Mouse (Mus musculus): ENCODE measurements around the gene Cd2bp2.

Cd2bp2 gene

DNA sequence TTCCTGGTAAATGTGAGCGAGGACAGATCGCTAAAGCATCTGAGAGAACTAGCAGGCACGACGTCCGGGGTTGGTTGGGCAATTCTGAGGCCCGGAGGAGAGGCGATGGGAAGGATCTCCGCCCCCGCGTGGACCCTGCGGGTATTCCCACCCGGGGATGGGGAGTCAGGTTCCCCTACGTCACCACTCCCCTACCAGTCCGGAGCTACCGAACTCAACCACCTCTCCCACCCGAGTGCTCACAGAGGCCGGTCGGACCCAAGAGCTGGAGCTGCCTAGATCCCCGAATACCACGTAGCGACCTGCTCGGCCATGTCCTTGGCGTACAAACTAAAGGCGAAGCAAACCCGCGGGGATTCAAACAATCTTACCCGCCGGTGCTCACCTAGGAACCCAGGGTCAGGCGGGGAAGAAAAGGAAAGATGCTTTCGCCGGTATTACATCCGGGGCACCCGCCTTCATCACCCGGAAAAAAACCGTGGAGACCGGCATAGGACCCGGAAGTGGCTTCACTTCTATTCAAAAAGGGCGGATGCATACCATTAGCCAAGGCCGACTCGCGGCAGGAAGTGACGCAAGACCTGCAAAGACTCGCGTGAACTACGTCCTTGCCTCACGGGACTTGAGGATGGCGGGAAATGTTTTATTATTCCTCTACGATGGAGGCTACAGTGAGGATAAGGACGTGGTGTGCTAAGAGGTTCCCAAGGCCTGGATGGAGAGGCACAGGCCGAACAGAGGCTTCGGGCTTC is at the start of gene Cd2bp2:
Gene Cd2bp2, minus strand, starts transcription at position 507 of the 752 bp plus-strand sequence.
- DNase-seq (ENCODE audit: low spot score in 2 of 2): peak; percentile 88 to 93

GRCm38 (mm10) chr7:127244658-127245510 is 49.0 kb upstream of the Cd2bp2 start:
- DNase-seq (ENCODE audit: low spot score in 2 of 2): no peak

- DNase-seq (ENCODE audit: low spot score in 2 of 2): peak; percentile 78 to 93
Observed at GRCm38 (mm10) chr7:127243870-127244657, 48.2 kb upstream of the Cd2bp2 start, which contains the start of gene Zfp771. Zfp771 (plus strand) TSS chr7:127244274.

GRCm38 (mm10) chr7:127243361-127243867 is 47.6 kb upstream of the Cd2bp2 start:
- no peak for DNase-seq (ENCODE audit: low spot score in 2 of 2)

GRCm38 (mm10) chr7:127234777-127235176 is 38.9 kb upstream of the Cd2bp2 start:
- DNase-seq (ENCODE audit: low spot score in 2 of 2): no peak

DNA sequence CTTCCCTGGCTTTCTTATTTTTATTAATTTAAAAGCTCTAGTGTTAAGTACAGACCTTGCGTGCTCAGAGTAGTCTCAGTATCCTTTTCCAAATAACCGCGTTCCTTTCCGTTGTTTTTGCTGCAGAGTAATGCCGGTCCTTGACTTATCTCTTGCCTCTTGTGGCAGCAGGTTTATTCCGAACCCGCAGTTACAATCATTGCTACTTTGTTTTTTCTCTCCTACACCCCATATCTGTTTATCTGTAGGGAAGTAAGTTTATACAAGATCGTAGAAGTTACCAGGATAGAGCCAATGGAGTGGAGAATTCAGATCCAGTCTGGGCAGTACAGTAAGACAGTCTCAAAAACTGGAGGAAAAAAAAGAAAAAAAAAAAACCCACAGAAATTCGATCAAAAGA is 37.9 kb upstream of the Cd2bp2 start:
- no peak for DNase-seq (ENCODE audit: low spot score in 2 of 2)

DNA sequence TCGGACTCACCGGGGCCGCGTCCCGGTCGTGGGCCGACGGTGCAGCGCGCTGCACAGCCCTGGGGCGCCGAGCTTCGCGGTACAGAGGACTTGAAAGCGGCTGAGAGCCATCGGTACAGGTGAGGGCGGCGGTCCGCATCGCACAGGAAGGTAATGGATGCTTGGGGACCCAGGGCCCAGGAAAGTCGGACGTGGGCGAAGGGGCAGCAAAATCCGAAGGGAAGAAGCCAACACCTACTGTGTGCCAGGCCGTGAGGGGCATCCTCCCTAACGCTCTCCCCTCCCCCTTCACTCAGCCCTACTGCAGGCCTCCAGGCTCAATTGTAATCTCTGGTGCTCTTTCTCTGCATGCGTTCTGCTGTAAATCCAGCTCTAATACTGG is 37.5 kb upstream of the Cd2bp2 start:
- DNase-seq (ENCODE audit: low spot score in 2 of 2): no peak

- DNase-seq (ENCODE audit: low spot score in 2 of 2): peak; percentile 71 to 87
Observed at GRCm38 (mm10) chr7:127232622-127233367, 36.9 kb upstream of the Cd2bp2 start, which contains the start of the genes Zfp553 and Sept1. Zfp553 (plus strand) TSS chr7:127233061. Sept1 (minus strand) TSS chr7:127233130.

DNA sequence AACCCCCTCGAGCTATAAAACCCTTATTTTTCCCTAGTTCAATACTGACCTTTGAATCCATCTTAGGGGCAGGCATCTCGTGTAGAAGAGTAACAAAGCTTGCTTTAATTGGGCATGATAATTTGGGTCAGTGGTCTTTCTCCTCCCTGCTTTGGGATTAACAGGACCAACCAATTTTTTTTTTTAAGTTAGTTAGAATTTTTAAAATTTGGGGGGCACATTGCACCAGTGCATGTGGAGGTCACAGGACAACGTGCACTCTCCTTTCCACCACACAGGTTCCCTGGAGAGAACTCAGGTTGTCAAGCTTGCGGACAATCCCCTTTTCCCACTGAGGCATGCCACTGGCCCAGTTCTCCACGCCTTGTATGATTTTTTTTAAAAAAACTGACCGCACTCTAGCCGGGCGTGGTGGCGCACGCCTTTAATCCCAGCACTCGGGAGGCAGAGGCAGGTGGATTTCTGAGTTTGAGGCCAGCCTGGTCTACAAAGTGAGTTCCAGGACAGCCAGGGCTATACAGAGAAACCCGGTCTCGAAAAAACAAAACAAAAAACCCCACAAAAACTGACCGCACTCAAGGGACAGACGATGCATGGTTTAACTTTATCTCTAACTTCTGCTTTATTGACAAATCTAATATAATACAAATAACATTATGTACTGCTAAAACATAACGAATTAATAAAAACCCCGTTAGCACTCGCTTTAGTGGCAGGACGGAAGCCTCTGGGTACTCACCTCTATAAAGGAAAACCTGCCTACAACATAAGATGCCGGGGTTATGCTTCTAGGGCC is 36.2 kb upstream of the Cd2bp2 start:
- DNase-seq (ENCODE audit: low spot score in 2 of 2): no peak

DNA sequence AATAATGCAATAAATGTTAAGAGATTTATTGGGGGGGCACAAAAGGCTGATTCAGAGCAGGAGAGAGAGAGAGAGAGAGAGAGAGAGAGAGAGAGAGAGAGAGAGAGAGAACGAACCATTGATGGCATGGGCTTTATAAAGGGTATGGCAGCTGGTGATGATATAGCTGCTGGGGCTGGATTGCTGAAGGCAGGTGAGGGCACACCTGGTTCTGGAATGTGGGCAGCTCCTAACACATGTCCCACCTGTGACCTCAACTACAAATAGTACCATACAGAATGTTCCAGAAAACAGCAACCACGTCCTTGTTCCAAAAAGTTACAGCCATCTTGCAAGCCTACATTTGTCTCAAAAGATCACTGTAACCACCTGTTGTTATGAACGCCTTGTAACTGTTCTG is 35.5 kb upstream of the Cd2bp2 start:
- DNase-seq (ENCODE audit: low spot score in 2 of 2): no peak

DNA sequence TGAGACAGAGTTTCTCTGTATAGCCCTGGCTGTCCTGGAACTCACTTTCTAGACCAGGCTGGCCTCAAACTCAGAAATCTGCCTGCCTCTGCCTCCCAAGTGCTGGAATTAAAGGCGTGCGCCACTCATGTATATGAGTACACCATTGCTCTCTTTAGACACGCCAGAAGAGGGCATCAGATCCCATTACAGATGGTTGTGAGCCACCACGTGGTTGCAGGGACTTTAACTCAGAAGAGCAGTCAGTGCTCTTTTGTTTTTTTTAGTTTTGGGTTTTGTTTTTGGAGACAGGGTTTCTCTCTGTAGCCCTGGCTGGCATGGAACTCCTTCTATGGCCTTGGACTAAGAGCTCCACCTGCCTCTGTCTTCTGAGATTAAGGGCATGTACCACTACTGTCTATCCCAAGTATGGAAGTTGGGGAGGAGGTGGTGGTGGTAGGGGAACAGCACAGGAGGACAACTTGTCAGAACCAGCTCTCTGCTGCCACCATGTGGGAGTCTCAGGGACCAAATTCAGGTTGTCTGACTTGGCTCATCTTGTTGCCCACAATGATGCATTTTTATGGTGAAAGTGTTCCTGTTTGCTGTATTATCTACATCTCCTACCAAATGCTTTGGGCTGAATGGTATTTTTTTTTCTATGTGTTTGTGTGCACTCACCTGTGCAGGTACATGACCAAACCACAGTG is 32.9 kb upstream of the Cd2bp2 start:
- DNase-seq (ENCODE audit: low spot score in 2 of 2): peak; percentile 67 to 82

DNA sequence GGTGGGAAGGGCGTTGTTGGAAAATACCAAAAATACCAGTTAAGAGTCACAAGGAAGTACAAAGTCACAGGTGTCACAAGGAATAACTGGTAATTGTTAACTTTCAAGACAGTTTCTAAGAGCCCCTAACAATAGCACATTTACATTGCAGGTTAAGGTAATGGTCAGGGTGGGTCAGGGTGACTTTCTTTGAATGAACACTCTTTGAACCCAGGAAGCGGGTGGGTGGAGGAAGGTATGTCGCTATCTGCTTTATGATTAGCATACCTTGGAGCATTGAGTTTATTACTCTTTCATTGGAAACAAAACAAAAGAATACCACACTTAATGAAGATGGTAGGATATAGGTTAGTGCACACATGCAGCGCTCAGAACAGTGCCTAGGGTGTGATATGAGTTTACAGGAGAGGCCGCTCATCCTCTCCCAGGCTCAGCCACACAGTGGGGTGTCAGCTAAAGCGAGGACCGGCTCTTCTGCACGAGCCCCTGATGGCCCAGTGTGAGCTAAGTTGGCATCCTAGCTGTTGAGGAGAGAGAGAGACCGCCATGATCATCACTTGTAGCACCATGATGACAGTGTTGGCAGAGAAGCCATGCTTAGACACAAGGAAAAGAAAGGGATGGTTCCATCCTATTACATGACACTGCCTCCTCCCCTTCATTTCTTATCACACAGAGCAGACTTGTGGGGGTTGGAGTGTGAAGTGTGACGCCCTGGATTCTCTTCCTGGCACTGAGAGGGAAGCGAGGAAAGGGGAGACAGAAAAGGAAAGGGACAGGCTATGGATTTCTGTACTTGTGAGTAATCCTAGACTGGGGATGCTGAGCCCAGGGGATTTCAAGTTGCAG is 29.5 kb upstream of the Cd2bp2 start:
- DNase-seq (ENCODE audit: low spot score in 2 of 2): no peak

GRCm38 (mm10) chr7:127224616-127225015 is 28.8 kb upstream of the Cd2bp2 start:
- no peak for DNase-seq (ENCODE audit: low spot score in 2 of 2)

GRCm38 (mm10) chr7:127223515-127224478 is 27.9 kb upstream of the Cd2bp2 start:
- DNase-seq (ENCODE audit: low spot score in 2 of 2): no peak

DNA sequence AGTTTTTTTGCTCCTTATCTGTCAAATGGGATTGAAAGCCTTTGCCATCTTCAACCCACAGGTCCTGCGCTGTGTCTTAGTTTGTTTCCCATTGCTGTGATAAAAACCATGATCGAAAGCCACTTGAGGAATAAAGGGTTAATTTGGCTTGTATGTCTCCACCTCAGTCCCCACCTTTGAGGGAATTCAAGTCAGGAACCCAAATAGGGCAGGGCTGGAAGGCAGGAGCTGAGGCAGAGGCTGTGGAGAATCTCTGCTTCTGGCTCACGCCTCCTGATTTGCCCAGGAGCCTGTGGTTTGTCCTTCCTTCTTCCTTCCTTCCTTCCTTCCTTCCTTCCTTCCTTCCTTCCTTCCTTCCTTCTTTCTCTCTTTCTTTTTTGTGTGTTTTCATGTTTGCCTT is 27.3 kb upstream of the Cd2bp2 start:
- no peak for DNase-seq (ENCODE audit: low spot score in 2 of 2)

DNA sequence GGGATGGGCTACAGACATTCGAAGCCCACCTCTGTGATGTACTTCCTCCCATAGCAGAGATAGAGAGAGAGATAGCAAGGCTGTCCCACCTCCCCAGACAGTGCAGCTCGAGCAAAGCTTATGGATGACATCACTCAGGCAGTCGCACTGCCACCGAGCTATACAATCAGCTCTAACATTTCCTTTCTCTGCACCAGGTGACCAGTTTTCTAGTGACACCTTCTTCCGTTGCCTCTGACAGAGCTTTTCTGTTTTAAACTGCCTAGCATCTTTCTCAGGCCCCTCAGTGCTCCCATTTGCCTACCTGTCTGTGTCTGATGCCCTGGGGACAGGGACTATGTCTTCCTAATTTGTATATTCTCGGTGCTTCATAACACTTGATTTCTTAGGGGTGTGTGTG is 24.6 kb upstream of the Cd2bp2 start:
- DNase-seq (ENCODE audit: low spot score in 2 of 2): no peak

DNA sequence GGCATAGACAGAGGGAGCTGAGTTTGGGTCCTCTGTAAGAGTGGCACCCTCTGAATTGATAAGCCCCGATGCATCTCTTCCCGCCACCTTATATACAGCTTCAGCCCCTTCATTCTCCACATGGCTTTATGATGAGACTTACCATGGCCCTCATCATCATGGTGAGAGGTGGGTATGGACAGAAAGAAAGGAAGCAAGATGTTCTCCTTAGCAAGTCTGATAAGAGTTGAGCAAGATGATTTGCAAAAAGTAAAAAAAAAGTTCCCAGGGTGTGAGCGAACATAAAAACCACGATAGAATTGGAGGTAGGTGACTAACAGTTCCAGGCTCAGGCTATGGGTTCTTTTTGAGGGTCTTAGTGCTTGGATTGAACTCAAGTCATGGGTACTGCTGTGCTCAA is 22.8 kb upstream of the Cd2bp2 start:
- no peak for DNase-seq (ENCODE audit: low spot score in 2 of 2)
